Mouse (Mus musculus): ENCODE results near the gene B3galt1. TPM values are rescaled to one million over a fixed set of nuclear protein-coding genes. Genes with fewer than 3 reads are reported as not detected.

Gene B3galt1
- polyA plus RNA-seq, 1 experiment from 2014 or later: 8.4 TPM

DNA sequence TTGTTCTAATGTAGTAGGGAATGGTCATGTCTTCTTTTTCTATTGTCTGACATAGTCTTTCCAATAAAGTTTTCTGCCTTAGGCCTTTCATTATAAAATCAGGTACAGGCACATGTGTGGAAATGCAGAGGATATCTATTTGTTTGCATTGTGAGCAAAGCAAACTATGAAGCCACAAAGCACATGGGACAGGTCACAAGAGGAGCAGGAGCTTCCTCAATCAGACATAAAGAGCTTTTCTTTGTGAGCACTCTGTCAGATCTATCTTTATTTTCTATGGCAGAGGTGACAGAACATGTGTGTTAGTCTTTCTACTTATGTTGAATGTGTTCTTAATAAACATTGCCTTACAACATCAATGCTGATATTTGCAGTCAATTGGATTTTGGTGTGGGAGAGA, 410.1 kb downstream of the B3galt1 start:
- H3K9ac ChIP-seq (ENCODE audit: low read length): no peak overlapping the region
- ATAC-seq (ENCODE audit: insufficient number of reproducible peaks, low FRiP score, low TSS enrichment, low read depth) (no peak), DNase-seq (ENCODE audit: low spot score) (no peak)
- no peaks in the 10 kb centered on the region for H3K27me3 ChIP-seq (ENCODE audit: control insufficient read depth, insufficient read depth, low read length)
- H3K4me3 ChIP-seq (ENCODE audit: low read depth, low read length): no peak overlapping the region
- no peak overlapping the region for H3K4me2 ChIP-seq (ENCODE audit: low read depth, severe bottlenecking)
- H3K9me3 ChIP-seq (ENCODE audit: control insufficient read depth, low read length): no peaks in the 10 kb centered on the region
- no peaks in the 10 kb centered on the region for H3K4me1 ChIP-seq (ENCODE audit: control insufficient read depth, insufficient read depth, low read length)
- no peak overlapping the region for H3K27ac ChIP-seq (replicated peaks; ENCODE audit: low read depth, low read length)
- H3K36me3 ChIP-seq (ENCODE audit: control insufficient read depth, insufficient read depth, low read length): no peaks in the 10 kb centered on the region

DNA sequence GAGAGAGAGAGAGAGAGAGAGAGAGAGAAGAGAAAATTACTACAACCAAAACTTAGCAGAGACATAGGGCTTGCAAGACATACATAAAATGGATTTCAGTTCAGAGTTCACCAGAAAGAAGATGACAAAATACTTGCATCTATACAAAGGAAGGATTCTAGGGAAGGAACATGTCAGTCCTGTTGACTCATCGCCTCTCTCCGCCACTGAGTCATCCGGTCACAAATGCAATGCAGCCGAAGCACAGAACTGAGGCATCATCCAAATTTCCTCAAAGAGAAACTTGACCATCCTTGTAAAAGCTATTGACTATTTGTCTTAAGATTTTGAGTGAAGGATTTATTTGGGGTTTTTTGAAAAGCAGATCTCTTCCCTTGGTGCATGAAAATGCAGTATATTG, 410.8 kb downstream of the B3galt1 start:
- Histone ChIP-seq H3K27ac (replicated peaks; ENCODE audit: low read depth, low read length) (no peak overlapping the region), H3K9me3 (ENCODE audit: control insufficient read depth, low read length) (no peaks in the 10 kb centered on the region), H3K27me3 (ENCODE audit: control insufficient read depth, insufficient read depth, low read length) (no peaks in the 10 kb centered on the region), H3K9ac (ENCODE audit: low read length) (no peak overlapping the region), H3K4me3 (ENCODE audit: low read depth, low read length) (no peak overlapping the region), H3K4me2 (ENCODE audit: low read depth, severe bottlenecking) (no peak overlapping the region), H3K36me3 (ENCODE audit: control insufficient read depth, insufficient read depth, low read length) (no peaks in the 10 kb centered on the region), H3K4me1 (ENCODE audit: control insufficient read depth, insufficient read depth, low read length) (no peaks in the 10 kb centered on the region)
- 93% methylated on average over 4 of the region's 4 CpGs for WGBS
- DNase-seq (ENCODE audit: low spot score): no peak
- no peak for ATAC-seq (ENCODE audit: insufficient number of reproducible peaks, low FRiP score, low TSS enrichment, low read depth)

GRCm38 (mm10) chr2:67977620-67978262, 412.1 kb downstream of the B3galt1 start:
- WGBS: 72% methylated on average over 6 of the region's 6 CpGs
- ATAC-seq (ENCODE audit: insufficient number of reproducible peaks, low FRiP score, low TSS enrichment, low read depth) (no peak), DNase-seq (ENCODE audit: low spot score) (no peak)
- Histone ChIP-seq H3K9me3 (ENCODE audit: control insufficient read depth, low read length) (no peaks in the 10 kb centered on the region), H3K9ac (ENCODE audit: low read length) (no peak overlapping the region), H3K27me3 (ENCODE audit: control insufficient read depth, insufficient read depth, low read length) (no peaks in the 10 kb centered on the region), H3K4me2 (ENCODE audit: low read depth, severe bottlenecking) (no peak overlapping the region), H3K27ac (replicated peaks; ENCODE audit: low read depth, low read length) (no peak overlapping the region), H3K4me3 (ENCODE audit: low read depth, low read length) (no peak overlapping the region), H3K36me3 (ENCODE audit: control insufficient read depth, insufficient read depth, low read length) (no peaks in the 10 kb centered on the region), H3K4me1 (ENCODE audit: control insufficient read depth, insufficient read depth, low read length) (no peaks in the 10 kb centered on the region)

GRCm38 (mm10) chr2:67983563-67983962, 417.9 kb downstream of the B3galt1 start:
- no peaks in the 10 kb centered on the region for H3K9me3 ChIP-seq (ENCODE audit: control insufficient read depth, low read length)
- no peak for DNase-seq (ENCODE audit: low spot score)
- 92% methylated on average over 3 of the region's 3 CpGs for WGBS
- H3K27me3 ChIP-seq (ENCODE audit: control insufficient read depth, insufficient read depth, low read length): no peaks in the 10 kb centered on the region
- H3K4me1 ChIP-seq (ENCODE audit: control insufficient read depth, insufficient read depth, low read length): no peaks in the 10 kb centered on the region
- no peak overlapping the region for H3K9ac ChIP-seq (ENCODE audit: low read length)
- H3K27ac ChIP-seq (replicated peaks; ENCODE audit: low read depth, low read length): no peak overlapping the region
- ATAC-seq (ENCODE audit: insufficient number of reproducible peaks, low FRiP score, low TSS enrichment, low read depth): no peak
- H3K4me3 ChIP-seq (ENCODE audit: low read depth, low read length): no peak overlapping the region
- H3K36me3 ChIP-seq (ENCODE audit: control insufficient read depth, insufficient read depth, low read length): no peaks in the 10 kb centered on the region
- no peak overlapping the region for H3K4me2 ChIP-seq (ENCODE audit: low read depth, severe bottlenecking)

- no peak for DNase-seq (ENCODE audit: low spot score)
- Histone ChIP-seq H3K4me3 (ENCODE audit: low read depth, low read length) (no peak overlapping the region), H3K36me3 (ENCODE audit: control insufficient read depth, insufficient read depth, low read length) (no peaks in the 10 kb centered on the region), H3K4me2 (ENCODE audit: low read depth, severe bottlenecking) (no peak overlapping the region), H3K27ac (replicated peaks; ENCODE audit: low read depth, low read length) (no peak overlapping the region), H3K9ac (ENCODE audit: low read length) (no peak overlapping the region), H3K4me1 (ENCODE audit: control insufficient read depth, insufficient read depth, low read length) (peaks cover 2% of the 10 kb centered on the region; the same call in 1 of the 2 replicates), H3K9me3 (ENCODE audit: control insufficient read depth, low read length) (no peaks in the 10 kb centered on the region), H3K27me3 (ENCODE audit: control insufficient read depth, insufficient read depth, low read length) (no peaks in the 10 kb centered on the region)
- WGBS: 90% methylated on average over 3 of the region's 3 CpGs
- no peak for ATAC-seq (ENCODE audit: insufficient number of reproducible peaks, low FRiP score, low TSS enrichment, low read depth)
These were observed 419.5 kb downstream of the B3galt1 start for GRCm38 (mm10) chr2:67985133-67985532.

DNA sequence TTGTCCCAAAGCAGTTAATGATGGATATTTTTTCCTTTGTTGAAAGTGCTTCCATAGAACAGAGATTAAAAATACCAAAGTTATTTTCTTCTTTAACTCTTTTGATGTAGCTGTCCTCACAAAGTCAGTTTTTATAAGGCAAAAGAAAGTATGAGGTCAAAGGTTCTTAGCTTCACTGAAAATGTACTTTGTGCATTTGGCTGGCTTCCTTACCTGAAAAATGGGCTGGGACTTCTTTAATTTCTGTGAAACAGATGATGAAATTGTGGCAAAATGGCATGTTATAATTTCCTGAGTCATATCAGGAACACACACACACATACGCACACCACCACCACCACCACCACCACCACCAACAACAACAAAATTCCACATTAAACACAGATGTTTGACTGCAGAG, 427.8 kb downstream of the B3galt1 start:
- no peak overlapping the region for H3K9ac ChIP-seq (ENCODE audit: low read length)
- H3K27me3 ChIP-seq (ENCODE audit: control insufficient read depth, insufficient read depth, low read length): no peaks in the 10 kb centered on the region
- no peak for DNase-seq (ENCODE audit: low spot score)
- H3K36me3 ChIP-seq (ENCODE audit: control insufficient read depth, insufficient read depth, low read length): no peaks in the 10 kb centered on the region
- WGBS: 85% methylated on average over 1 of the region's 1 CpGs
- no peak for ATAC-seq (ENCODE audit: insufficient number of reproducible peaks, low FRiP score, low TSS enrichment, low read depth)
- H3K9me3 ChIP-seq (ENCODE audit: control insufficient read depth, low read length): no peaks in the 10 kb centered on the region
- no peak overlapping the region for H3K4me2 ChIP-seq (ENCODE audit: low read depth, severe bottlenecking)
- peaks cover 2% of the 10 kb centered on the region; the same call in 1 of the 2 replicates for H3K4me1 ChIP-seq (ENCODE audit: control insufficient read depth, insufficient read depth, low read length)
- H3K4me3 ChIP-seq (ENCODE audit: low read depth, low read length): no peak overlapping the region
- no peak overlapping the region for H3K27ac ChIP-seq (replicated peaks; ENCODE audit: low read depth, low read length)

GRCm38 (mm10) chr2:68003091-68003490, 437.4 kb downstream of the B3galt1 start:
- no peaks in the 10 kb centered on the region for H3K4me1 ChIP-seq (ENCODE audit: control insufficient read depth, insufficient read depth, low read length)
- no peaks in the 10 kb centered on the region for H3K36me3 ChIP-seq (ENCODE audit: control insufficient read depth, insufficient read depth, low read length)
- no peaks in the 10 kb centered on the region for H3K27me3 ChIP-seq (ENCODE audit: control insufficient read depth, insufficient read depth, low read length)
- WGBS: 67% methylated on average over 1 of the region's 1 CpGs
- ATAC-seq (ENCODE audit: insufficient number of reproducible peaks, low FRiP score, low TSS enrichment, low read depth): no peak
- no peak overlapping the region for H3K4me3 ChIP-seq (ENCODE audit: low read depth, low read length)
- H3K27ac ChIP-seq (replicated peaks; ENCODE audit: low read depth, low read length): no peak overlapping the region
- H3K4me2 ChIP-seq (ENCODE audit: low read depth, severe bottlenecking): no peak overlapping the region
- no peak for DNase-seq (ENCODE audit: low spot score)
- H3K9me3 ChIP-seq (ENCODE audit: control insufficient read depth, low read length): no peaks in the 10 kb centered on the region
- no peak overlapping the region for H3K9ac ChIP-seq (ENCODE audit: low read length)

GRCm38 (mm10) chr2:68005210-68005609, 439.5 kb downstream of the B3galt1 start:
- Histone ChIP-seq H3K4me1 (ENCODE audit: control insufficient read depth, insufficient read depth, low read length) (no peaks in the 10 kb centered on the region), H3K36me3 (ENCODE audit: control insufficient read depth, insufficient read depth, low read length) (no peaks in the 10 kb centered on the region), H3K4me3 (ENCODE audit: low read depth, low read length) (no peak overlapping the region), H3K4me2 (ENCODE audit: low read depth, severe bottlenecking) (no peak overlapping the region), H3K27me3 (ENCODE audit: control insufficient read depth, insufficient read depth, low read length) (no peaks in the 10 kb centered on the region), H3K9ac (ENCODE audit: low read length) (no peak overlapping the region), H3K27ac (replicated peaks; ENCODE audit: low read depth, low read length) (no peak overlapping the region), H3K9me3 (ENCODE audit: control insufficient read depth, low read length) (no peaks in the 10 kb centered on the region)
- WGBS: 93% methylated on average over 9 of the region's 9 CpGs
- DNase-seq (ENCODE audit: low spot score) (no peak), ATAC-seq (ENCODE audit: insufficient number of reproducible peaks, low FRiP score, low TSS enrichment, low read depth) (no peak)

DNA sequence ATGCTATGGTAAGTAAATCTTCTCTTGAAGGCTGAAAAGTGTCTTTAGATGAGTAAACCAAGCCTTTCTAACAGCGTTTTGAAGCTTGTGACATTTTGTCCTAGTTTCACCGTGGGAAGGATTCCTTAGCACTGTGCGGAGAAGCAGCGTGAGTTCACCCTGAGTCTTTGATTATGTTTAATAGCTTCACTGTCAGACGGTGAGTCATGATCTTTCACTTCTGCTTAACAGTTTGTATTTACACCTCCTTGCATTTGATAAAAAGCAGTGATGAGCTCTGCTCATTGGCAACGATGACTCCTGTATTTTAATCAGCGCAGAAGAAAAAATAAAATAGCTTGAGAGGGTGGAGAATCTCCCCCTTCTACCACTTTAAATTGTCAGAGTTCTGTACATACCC, 440.0 kb downstream of the B3galt1 start:
- H3K9ac ChIP-seq (ENCODE audit: low read length): no peak overlapping the region
- no peak overlapping the region for H3K4me3 ChIP-seq (ENCODE audit: low read depth, low read length)
- ATAC-seq (ENCODE audit: insufficient number of reproducible peaks, low FRiP score, low TSS enrichment, low read depth): no peak
- H3K27ac ChIP-seq (replicated peaks; ENCODE audit: low read depth, low read length): no peak overlapping the region
- H3K4me1 ChIP-seq (ENCODE audit: control insufficient read depth, insufficient read depth, low read length): no peaks in the 10 kb centered on the region
- no peak for DNase-seq (ENCODE audit: low spot score)
- WGBS: 84% methylated on average over 7 of the region's 7 CpGs
- H3K4me2 ChIP-seq (ENCODE audit: low read depth, severe bottlenecking): no peak overlapping the region
- H3K27me3 ChIP-seq (ENCODE audit: control insufficient read depth, insufficient read depth, low read length): no peaks in the 10 kb centered on the region
- no peaks in the 10 kb centered on the region for H3K9me3 ChIP-seq (ENCODE audit: control insufficient read depth, low read length)
- no peaks in the 10 kb centered on the region for H3K36me3 ChIP-seq (ENCODE audit: control insufficient read depth, insufficient read depth, low read length)
